Mouse (Mus musculus) cerebellum, adult 2 months (tissue): ENCODE measurements around the gene Palm.

ENCODE experiments used
- CTCF ChIP-seq: fragments of 200-500 bp; IDR thresholded peaks from 2 replicates; pipeline ENCODE4 v1.5.1; 2011; ENCODE audit warnings: low read depth, mild to moderate bottlenecking, control low read depth, low read length, moderate library complexity, borderline replicate concordance; ENCODE audit not compliant: insufficient read depth
- POLR2A ChIP-seq: fragments of 200-500 bp; IDR thresholded peaks from 2 replicates; pipeline ENCODE4 v1.6.1; 2011; ENCODE audit warnings: low read length, control low read depth, borderline replicate concordance; ENCODE audit not compliant: insufficient read depth

DNA sequence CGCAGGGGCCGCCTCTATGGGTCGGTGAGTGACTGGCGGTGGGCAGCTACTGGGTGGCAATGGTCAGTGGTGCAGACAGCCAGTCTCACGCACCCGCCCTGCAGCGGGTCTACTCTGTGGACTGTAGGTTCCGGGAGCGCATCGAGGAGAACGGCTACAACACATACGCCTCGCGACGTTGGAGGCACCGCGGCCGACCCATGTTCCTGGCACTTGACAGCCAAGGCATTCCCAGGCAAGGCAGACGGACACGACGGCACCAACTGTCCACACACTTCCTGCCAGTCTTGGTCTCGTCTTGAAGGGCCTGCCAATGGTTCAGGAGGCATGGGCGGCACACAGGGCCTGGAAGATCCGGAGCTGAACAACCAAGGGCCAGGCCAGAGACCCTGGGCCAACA lies 36.7 kb upstream of the Palm start:
- TF ChIP-seq CTCF (no peak), POLR2A (no peak)
